Mouse (Mus musculus): Measurements from ENCODE around the gene Il1r1.

The Il1r1 gene

DNA sequence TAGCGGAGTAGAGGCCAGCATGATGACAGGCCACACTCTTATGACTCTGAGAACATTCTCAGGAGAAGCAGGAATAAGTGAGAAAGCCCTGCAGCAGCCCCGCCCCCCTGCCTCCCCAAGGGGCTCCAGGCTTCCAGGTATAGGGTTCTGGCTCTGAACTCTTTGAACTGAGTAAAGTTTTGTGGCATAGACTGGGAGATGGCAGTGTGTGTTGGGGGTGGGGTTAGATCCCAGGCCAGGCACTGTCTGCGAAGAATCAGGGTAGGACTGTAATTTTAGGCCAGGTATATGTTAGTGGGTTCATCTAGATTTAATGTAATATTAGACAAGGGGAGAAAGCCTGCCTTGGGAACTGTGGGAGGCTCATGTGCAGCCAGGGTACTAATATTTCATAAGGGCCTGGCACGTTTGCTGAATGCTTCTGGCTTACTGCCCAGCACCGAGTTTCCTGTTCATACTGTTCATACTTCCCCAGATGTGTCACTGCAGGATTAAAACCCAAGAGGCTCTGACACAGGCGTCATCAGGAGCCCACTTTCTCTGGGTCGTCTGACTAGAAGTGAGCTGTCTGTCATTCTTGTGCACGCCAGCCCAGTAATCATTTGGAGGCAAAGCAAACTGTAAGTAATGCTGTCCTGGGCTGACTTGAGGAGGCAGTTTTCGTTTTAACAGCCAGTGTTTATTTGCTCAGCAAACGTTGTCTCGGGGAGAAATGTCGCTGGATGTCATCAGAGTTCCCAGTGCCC, at the start of gene Il1r1:
Il1r1 (plus strand) TSS at position 542 of the 746 bp plus-strand sequence.
- in situ Hi-C loops (cut with MboI, MseI): no loop called here

- in situ Hi-C loops (cut with MboI, MseI): loop anchor here (5.0 kb wide), 1 partner anchor 37 kb away; no protein-coding TSS in a partner anchor
Observed at GRCm38 (mm10) chr1:40175123-40175522, 49.8 kb upstream of the Il1r1 start.

DNA sequence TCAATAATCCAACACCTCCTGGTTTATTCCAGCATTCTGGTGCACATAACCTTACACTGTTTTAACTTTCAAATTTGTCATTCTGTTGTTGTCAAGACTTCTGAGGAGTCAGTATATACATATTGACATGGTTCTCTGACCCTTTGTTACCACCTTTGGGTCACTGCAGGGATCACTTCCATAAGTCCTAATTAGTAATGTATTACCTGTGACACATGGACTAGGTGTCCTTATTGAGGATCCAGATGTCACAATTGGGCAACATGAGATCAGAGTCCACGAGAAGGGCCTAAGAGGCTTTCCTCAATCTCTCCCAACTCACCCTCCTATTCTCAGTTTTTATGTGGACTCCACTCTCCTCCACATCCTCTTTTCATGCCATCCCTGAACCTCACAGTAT, 49.1 kb upstream of the Il1r1 start:
- in situ Hi-C loops (cut with MboI, MseI): loop anchor here (5.0 kb wide), 1 partner anchor 37 kb away; no protein-coding TSS in a partner anchor

DNA sequence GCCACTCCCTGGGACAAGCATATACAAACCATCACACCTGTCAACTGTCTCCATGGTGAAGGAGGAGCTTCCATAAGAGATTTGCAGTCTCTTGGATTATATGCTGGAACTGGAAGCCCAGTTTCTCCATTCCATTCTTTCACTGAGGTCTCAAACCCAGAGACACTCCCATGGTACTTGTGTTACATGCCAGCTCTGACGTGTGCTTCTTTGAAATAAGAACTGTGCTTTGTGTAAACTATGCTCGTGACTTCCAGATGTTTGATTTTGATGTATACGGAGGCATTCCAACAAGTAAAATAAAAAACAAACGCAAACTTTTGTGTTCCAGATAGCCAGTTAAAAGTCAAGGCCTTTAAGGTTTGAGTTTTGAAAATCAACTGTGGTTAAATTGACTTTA, 45.8 kb upstream of the Il1r1 start:
- in situ Hi-C loops (cut with MboI, MseI): loop anchor here (5.0 kb wide), 1 partner anchor 33 kb away; no protein-coding TSS in a partner anchor

DNA sequence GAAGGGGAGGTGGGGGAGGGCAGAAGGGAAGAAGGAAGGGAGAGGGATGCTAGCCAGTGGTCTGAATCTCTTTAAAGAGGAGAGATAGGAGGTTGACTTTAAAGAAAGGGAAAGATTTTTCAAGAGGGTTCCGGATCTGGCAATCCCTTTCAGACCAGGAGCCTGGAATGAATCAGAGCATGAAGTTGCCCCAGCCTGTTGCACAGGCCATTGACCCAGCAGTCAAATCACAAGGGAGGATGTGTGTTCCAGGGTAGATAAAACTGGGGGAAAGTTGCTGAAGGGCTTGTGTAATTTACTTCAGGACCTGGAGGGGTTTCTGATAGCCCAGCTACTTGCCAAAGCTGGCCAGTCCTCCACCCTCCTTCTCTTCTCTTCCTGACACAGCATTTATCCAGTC, 45.4 kb upstream of the Il1r1 start:
- in situ Hi-C loops (cut with MboI, MseI): loop anchor here (5.0 kb wide), 1 partner anchor 33 kb away; no protein-coding TSS in a partner anchor

DNA sequence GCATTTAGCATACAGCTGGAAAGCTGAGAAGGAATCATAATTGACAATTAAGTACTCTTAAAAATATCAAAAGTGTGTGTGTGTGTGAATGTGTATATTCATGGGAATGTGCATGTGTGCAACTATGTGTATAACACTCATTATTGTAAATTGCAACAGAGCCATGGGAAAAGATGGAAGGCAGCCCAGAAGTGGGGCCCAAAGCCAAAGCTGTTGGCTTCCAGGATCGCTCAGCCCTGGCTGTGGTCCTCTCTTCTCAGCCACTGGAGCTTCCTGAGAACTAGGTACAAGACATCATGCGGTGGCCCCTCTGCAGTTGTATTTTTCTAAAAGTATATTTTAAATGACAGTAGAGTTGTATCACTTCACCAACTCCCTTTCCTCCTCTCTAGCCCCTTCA, 44.0 kb upstream of the Il1r1 start:
- in situ Hi-C loops (cut with MboI, MseI): no loop called here

GRCm38 (mm10) chr1:40181716-40182115, 43.2 kb upstream of the Il1r1 start:
- in situ Hi-C loops (cut with MboI, MseI): no loop called here

DNA sequence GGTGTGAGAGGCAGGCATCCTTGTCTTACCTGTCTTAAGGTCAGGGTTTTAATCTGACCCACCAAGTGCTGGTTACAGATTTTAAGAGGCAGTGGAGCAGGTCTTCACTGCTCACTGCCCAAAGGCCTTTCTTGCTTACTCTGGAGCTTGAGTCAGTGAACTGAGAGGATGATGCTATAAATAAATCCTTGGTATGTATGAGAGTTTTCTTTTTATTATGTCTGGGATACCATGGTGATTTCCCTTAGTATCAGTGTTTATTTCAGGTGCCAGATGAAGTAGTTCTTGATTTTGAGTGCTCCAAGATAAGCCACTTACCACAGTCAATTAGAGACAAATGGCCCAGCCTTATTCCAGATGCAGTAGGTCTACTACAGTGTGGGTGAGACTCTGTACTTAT, 41.5 kb upstream of the Il1r1 start:
- in situ Hi-C loops (cut with MboI, MseI): no loop called here

- in situ Hi-C loops (cut with MboI, MseI): no loop called here
Observed at GRCm38 (mm10) chr1:40187961-40188360, 36.9 kb upstream of the Il1r1 start.

DNA sequence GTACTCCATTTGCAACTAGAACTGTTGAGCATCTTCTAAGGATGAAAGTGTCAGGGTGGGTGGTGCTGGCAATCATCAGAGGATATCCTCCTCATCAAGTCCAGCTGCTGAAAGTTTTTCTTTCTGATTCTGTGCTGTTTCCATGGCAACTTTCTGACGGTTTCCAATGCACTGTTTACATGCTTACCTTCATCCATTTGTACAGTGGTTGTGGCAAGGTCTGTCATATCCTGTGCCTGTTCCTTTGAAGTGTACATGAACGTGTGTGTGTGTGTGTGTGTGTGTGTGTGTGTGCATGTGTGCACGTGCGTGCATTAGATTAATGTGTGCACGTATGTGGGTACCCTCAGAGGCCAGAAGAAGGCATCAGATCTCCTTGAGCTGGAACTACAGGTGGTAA, 34.9 kb upstream of the Il1r1 start:
- in situ Hi-C loops (cut with MboI, MseI): no loop called here

DNA sequence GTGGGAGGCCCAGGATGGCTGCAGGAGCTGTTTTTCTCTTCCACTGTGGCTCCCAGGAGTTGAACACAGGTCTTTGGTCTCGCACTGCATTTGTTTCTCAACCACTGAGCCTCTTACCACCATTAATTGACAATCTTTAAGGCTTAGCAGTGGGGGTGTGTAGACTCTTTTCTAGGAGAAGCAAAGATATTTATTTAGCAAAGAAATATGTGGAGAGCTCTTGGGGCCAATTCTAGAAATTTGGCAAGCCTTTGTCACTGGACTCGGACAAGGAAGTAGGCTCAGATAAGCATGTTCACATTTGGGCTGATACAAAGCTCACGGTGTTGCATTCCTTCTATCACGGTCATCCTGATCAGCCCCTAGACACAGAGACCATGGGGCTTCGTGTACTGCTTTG, 34.0 kb upstream of the Il1r1 start:
- in situ Hi-C loops (cut with MboI, MseI): no loop called here

- in situ Hi-C loops (cut with MboI, MseI): no loop called here
Observed at GRCm38 (mm10) chr1:40194279-40194678, 30.6 kb upstream of the Il1r1 start.

GRCm38 (mm10) chr1:40213337-40214159, 11.3 kb upstream of the Il1r1 start:
- in situ Hi-C loops (cut with MboI, MseI): loop anchor here (5.0 kb wide), 1 partner anchor 36 kb away; no protein-coding TSS in a partner anchor

- in situ Hi-C loops (cut with MboI, MseI): no loop called here
Observed at GRCm38 (mm10) chr1:40217521-40217920, 7.4 kb upstream of the Il1r1 start.

GRCm38 (mm10) chr1:40218603-40219002, 6.3 kb upstream of the Il1r1 start:
- in situ Hi-C loops (cut with MboI, MseI): no loop called here

- in situ Hi-C loops (cut with MboI, MseI): no loop called here
Observed at GRCm38 (mm10) chr1:40220549-40220948, 4.3 kb upstream of the Il1r1 start.

DNA sequence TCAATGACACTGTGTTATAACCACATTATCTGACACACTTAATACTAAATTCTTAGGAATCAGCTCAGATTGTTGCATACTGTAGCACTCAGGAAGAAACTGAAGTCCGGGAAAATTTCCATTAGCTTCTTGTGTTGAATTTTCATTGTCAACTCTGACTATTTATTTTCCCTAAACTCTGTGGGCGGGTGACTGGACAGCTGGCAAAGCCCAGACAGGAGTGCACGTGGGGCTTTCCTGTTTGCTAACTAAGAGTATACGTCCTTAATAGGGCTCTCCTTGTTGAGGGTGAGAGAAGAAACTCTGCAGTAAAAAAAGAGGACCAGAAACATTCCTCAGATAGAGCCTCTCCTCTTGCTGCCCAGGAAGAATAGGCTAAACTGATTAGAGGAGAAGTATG, 3.0 kb upstream of the Il1r1 start:
- in situ Hi-C loops (cut with MboI, MseI): no loop called here

GRCm38 (mm10) chr1:40222680-40223079, 2.2 kb upstream of the Il1r1 start:
- in situ Hi-C loops (cut with MboI, MseI): no loop called here

DNA sequence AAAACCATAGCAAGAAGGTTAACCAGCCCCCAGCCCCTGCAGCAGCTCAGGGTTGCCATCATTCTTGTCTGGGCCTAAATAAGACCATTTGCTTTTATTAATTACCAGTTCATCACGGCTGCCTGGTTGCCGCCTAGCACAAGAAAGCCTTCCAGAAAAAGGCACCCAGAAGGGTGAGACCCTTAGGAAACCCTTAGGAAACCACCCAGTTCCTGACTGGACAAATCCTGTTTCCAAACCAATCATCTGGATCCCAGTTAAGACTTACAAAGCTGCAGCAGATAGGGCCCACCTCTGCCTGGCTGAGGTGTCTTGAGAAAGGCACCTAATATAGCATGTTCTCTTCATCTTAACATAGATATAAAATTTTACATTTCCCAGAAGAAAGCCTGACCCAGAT, 1.3 kb upstream of the Il1r1 start:
- in situ Hi-C loops (cut with MboI, MseI): no loop called here

DNA sequence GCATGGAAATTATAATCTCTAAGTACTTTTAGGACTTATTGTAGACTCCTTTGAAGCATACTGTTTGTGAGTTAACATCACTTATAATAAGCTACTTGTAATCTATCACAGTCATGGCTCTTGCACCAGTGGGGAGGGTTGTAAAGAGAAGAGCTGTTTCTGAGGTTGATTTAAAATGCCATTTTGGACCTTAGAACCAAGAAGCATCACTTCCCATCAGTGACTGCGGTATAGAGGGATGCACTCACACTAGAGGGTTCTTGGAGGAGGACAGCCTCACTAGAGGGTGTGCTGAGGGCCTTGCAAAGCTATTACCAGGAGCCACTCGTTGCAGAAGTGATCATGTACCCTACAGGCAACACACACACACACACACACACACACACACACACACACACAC, 700 bp downstream of the Il1r1 start:
- in situ Hi-C loops (cut with MboI, MseI): no loop called here

DNA sequence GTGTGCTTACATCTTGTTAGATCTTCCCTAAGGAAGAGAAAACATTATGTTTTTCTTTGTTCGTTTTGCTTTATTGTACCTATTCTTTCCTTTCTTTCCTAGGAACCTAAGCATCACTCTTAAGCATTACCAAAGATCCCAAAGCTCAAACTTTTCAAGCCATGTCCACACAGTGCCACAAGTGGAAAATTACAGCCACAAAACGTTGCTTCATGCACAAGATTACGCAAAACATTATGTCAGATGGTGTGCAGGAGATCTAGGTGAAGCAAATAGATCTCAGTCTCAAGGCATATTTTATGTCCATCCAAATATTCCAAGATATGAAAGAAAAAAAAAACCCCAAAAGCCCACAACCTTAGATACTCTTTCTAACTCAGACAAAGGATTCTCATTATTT, 4.2 kb downstream of the Il1r1 start:
- in situ Hi-C loops (cut with MboI, MseI): no loop called here

GRCm38 (mm10) chr1:40229771-40230280, 4.9 kb downstream of the Il1r1 start:
- in situ Hi-C loops (cut with MboI, MseI): no loop called here

All from regulatory T cell (primary cell).